Mouse (Mus musculus) kidney, embryonic 14.5 days (tissue): ENCODE results near the gene Tbc1d7. TPM values are rescaled to one million over a fixed set of nuclear protein-coding genes. Genes with fewer than 3 reads are reported as not detected.

ENCODE experiments used
- ATAC-seq: fragments of 200-750 bp; cut with Nextera tagmentation; 2 replicates; pipeline ENCODE4 v1.8.0; 2017; ENCODE audit warnings: moderate number of reproducible peaks, mild to moderate bottlenecking, moderate TSS enrichment, moderate library complexity; ENCODE audit not compliant: low FRiP score, low TSS enrichment
- H3K27ac ChIP-seq: fragments of 300-500 bp; sonication (generic); 2 replicates; pipeline ENCODE4 v1.5.1; 2014; ENCODE audit warnings: low read depth, mild to moderate bottlenecking, low read length, moderate library complexity, mixed read lengths
- H3K27me3 ChIP-seq: fragments of 300-500 bp; sonication (generic); 2 replicates; pipeline ENCODE4 v1.6.1; 2014; ENCODE audit warnings: mild to moderate bottlenecking, low read length; ENCODE audit not compliant: control insufficient read depth, insufficient read depth
- H3K36me3 ChIP-seq: fragments of 300-500 bp; sonication (generic); 2 replicates; pipeline ENCODE4 v1.6.1; 2014; ENCODE audit warnings: low read length, mixed read lengths; ENCODE audit not compliant: control insufficient read depth, insufficient read depth
- H3K4me1 ChIP-seq: fragments of 300-500 bp; sonication (generic); 2 replicates; pipeline ENCODE4 v1.6.1; 2014; ENCODE audit warnings: low read length, mixed read lengths; ENCODE audit not compliant: control insufficient read depth, insufficient read depth
- H3K4me2 ChIP-seq: fragments of 300-500 bp; sonication (generic); replicated peaks from 2 replicates; pipeline ENCODE4 v1.6.1; 2014; ENCODE audit warnings: low read depth, mild to moderate bottlenecking, low read length
- H3K4me3 ChIP-seq: fragments of 300-500 bp; sonication (generic); 2 replicates; pipeline ENCODE4 v1.5.1; 2014; ENCODE audit warnings: mild to moderate bottlenecking, low read length
- H3K9ac ChIP-seq: fragments of 300-500 bp; sonication (generic); 2 replicates; pipeline ENCODE4 v1.6.1; 2014; ENCODE audit warnings: low read depth, mild to moderate bottlenecking, low read length, moderate library complexity
- H3K9me3 ChIP-seq: fragments of 300-500 bp; sonication (generic); 2 replicates; pipeline ENCODE4 v1.6.1; 2016; ENCODE audit warnings: low read length; ENCODE audit not compliant: control insufficient read depth
- WGBS: fragments of 180-500 bp; shearing (Covaris S2); extraction: QIAGEN DNeasy Blood & Tissue Kit; methylation state at CpG from one replicate; pipeline ENCODE4 v1.1.7; 2014; 5-methylcytosine and 5-hydroxymethylcytosine counted together
- polyA plus RNA-seq: library from polyadenylated mRNA; unstranded; fragments of >200 nt; fragmentation: Nextera tagmentation; extraction: Ambion mirVana; gene quantifications from 2 replicates; pipeline ENCODE4 v1.2.1, GENCODE M21; 2014

Gene Tbc1d7
- polyA plus RNA-seq, 1 experiment from 2014 or later, result 64.8 TPM

DNA sequence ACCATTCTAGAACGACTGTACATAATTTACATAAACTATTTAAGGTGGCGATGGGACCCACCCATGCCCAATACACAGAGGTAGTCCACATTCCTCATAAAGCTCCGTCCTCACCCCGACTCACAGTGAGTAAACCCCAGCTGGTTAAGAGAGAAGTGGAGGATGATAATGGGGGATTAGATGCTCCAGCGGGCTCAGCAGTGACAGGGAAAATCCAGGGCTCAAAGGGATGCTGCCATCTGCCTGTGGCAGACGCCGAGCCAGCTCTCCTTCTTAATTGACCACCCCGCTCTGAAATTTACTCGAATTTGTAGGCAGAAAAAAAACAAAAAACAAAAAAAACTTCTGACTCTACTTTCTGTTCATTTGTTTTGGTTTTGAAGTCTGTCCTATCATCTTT is 3.6 kb downstream of the Tbc1d7 start:
- no peaks in the 10 kb centered on the region for H3K9me3 ChIP-seq
- H3K27me3 ChIP-seq, result no peaks in the 10 kb centered on the region
- ATAC-seq, result no peak
- no peak overlapping the region for H3K4me3 ChIP-seq
- 79% methylated on average over 9 of the region's 9 CpGs for WGBS
- peaks cover 15% of the 10 kb centered on the region; the same call in 1 of the 2 replicates for H3K36me3 ChIP-seq
- H3K9ac ChIP-seq, result no peak overlapping the region
- no peak overlapping the region for H3K4me2 ChIP-seq
- peaks cover 5% of the 10 kb centered on the region for H3K4me1 ChIP-seq
- no peak overlapping the region for H3K27ac ChIP-seq

DNA sequence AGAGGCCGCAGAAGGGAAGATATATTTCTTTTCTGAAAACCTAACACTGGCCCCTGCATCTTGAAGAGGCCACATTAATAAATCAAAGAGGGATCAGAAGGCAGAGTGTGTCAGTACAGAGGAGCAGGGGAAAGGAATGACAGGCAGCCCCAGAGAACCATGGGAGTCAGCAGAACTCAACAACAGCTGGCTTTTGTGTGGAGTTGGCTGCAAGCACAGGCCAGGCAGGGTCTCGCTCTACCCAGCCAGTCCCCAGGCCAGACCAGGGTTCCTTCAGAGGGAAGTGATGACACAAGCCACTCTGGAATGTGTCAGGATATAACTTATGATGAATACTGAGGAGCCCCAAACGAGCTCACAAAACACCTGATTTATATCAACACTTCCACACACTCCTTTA is 11.9 kb downstream of the Tbc1d7 start:
- H3K27me3 ChIP-seq, result no peaks in the 10 kb centered on the region

DNA sequence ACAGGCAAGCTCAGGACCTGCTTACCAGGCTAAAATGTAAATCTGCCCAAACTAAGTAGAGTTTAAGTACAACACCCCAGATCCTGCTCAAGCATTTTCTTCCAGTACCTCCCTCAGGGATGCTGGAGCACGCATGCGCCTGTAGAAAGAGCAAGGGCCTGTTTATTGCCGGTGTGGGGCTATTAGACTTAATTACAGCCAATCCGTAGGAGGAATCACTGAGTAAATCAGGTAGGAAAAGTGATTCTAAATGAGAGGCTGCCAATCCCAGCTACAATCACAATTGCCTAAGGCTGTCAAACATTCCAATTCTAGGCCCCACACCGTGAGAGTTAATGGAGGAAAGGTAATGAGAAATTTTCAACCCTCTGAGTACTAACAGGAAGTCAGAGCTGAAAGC is 13.0 kb downstream of the Tbc1d7 start:
- Histone ChIP-seq H3K4me1 (peaks cover 14% of the 10 kb centered on the region), H3K36me3 (peaks cover 13% of the 10 kb centered on the region), H3K9me3 (no peaks in the 10 kb centered on the region), H3K27ac (peak overlapping the region; percentile 79; the same call in 1 of the 2 replicates), H3K4me3 (no peak overlapping the region), H3K4me2 (no peak overlapping the region), H3K27me3 (no peaks in the 10 kb centered on the region), H3K9ac (no peak overlapping the region)
- no peak for ATAC-seq
- whole genome bisulfite sequencing, result 33% methylated on average over 5 of the region's 5 CpGs

More for the DNA sequence above, 11.9 kb downstream of the Tbc1d7 start:
- no peak overlapping the region; the same call in 1 of the 2 replicates for H3K27ac ChIP-seq
- peaks cover 14% of the 10 kb centered on the region for H3K4me1 ChIP-seq
- H3K9ac ChIP-seq, result no peak overlapping the region
- 18% methylated on average over 3 of the region's 3 CpGs for WGBS
- peak; percentile 89 for ATAC-seq
- H3K4me3 ChIP-seq, result no peak overlapping the region
- H3K4me2 ChIP-seq, result no peak overlapping the region
- no peaks in the 10 kb centered on the region for H3K9me3 ChIP-seq
- H3K36me3 ChIP-seq, result peaks cover 14% of the 10 kb centered on the region

DNA sequence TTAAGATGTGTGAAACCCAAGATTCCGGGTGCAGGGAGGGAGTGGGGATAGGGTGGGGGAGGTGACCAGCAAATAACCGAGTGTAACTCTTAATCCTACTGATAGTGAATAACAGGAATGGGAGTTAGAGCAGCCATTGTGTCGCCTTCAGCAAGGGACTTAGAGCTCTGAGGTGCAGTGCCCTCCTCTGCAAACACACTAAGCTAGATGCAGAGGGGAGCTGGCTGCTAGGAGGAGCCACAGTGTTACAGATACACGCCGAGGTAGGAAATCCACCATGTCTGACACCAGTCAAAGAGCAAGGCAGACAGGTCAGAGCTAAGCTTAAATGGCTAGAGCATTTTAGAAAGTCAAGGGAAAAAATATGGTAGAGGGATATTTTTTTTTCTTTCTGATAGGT is 13.9 kb downstream of the Tbc1d7 start:
- H3K36me3 ChIP-seq, result peaks cover 11% of the 10 kb centered on the region
- no peak overlapping the region for H3K4me3 ChIP-seq
- 0 out of 2 replicates have a peak, but pooled peaks have one; percentile 17 for ATAC-seq
- WGBS, result 31% methylated on average over 5 of the region's 5 CpGs
- H3K27me3 ChIP-seq, result no peaks in the 10 kb centered on the region
- H3K4me1 ChIP-seq, result peaks cover 14% of the 10 kb centered on the region
- H3K9ac ChIP-seq, result no peak overlapping the region
- no peak overlapping the region for H3K27ac ChIP-seq
- no peak overlapping the region for H3K4me2 ChIP-seq
- no peaks in the 10 kb centered on the region for H3K9me3 ChIP-seq

DNA sequence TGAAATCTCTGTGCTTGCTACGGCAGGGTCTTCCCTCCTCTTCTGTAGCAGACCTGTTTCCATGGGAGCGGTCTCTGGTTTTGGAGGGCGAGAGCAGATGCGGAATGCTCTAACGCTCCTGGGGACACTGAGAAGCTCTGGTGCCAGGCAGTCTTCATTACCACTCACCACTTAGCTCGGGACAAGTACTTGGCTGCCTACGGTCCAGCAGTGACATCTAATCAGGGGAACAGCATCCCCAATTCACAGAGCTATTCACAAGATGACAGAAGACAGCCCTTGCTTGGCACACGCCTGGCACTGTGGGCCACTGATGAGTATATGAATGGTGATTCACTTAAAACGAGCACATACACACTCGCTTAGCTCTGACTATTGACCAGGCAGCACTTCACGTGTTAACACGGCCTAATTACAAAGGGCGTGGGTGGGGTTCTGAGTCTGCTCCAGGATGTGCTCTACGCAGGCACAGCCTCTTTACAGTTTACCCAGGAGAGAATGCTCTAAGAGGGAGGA is 19.2 kb downstream of the Tbc1d7 start:
- Histone ChIP-seq H3K27ac (no peak overlapping the region), H3K36me3 (peaks cover 15% of the 10 kb centered on the region), H3K4me3 (no peak overlapping the region), H3K9ac (no peak overlapping the region), H3K27me3 (no peaks in the 10 kb centered on the region), H3K9me3 (no peaks in the 10 kb centered on the region), H3K4me1 (peaks cover 9% of the 10 kb centered on the region; the same call in 1 of the 2 replicates), H3K4me2 (no peak overlapping the region)
- WGBS, result 85% methylated on average over 14 of the region's 14 CpGs
- no peak for ATAC-seq

DNA sequence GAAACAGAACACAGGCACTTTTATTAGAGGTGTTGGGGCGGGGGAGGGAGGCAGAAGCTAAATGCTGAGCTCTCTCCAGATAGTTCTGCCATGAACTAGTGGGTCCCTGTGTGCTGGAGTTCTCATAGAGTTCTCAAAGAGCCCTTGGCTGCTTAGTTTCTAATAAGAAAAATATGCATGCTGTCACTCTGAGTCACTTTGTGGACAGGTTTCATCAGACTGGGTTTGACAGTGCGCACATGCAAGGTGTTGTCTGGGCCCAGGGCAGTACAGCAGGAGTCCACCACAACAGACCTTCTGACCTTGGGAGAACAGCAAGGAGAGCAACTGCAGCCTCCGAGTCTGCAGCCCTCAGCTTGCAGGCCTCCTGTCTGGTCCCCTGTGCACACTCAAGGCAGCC is 21.6 kb downstream of the Tbc1d7 start:
- H3K27ac ChIP-seq, result no peak overlapping the region
- H3K9me3 ChIP-seq, result no peaks in the 10 kb centered on the region
- WGBS, result 75% methylated on average over 3 of the region's 3 CpGs
- H3K4me1 ChIP-seq, result peaks cover 17% of the 10 kb centered on the region; the same call in 1 of the 2 replicates
- no peak overlapping the region for H3K9ac ChIP-seq
- H3K36me3 ChIP-seq, result peaks cover 11% of the 10 kb centered on the region
- H3K27me3 ChIP-seq, result no peaks in the 10 kb centered on the region
- ATAC-seq, result no peak
- no peak overlapping the region for H3K4me3 ChIP-seq
- H3K4me2 ChIP-seq, result no peak overlapping the region

DNA sequence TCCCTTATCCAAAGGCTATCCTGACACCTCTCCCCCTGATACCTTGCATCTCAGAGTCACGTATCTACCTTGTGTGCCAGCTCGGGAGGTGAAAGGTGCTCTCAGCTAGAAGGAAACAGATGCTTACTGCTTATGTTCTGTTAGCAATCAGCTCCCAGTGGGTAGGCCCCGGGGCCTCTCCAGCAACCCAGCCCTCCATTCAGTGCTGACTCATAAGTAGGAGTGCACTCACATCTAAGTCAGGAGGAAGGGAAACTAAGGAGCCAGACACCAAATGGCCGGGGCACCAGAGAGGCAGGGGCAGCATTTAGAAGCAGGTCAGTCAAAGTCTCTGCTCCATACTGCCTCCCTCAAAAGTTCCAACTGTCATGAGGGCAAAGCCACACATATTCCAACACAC is 22.6 kb downstream of the Tbc1d7 start:
- H3K9ac ChIP-seq, result no peak overlapping the region
- no peak overlapping the region for H3K27ac ChIP-seq
- H3K9me3 ChIP-seq, result no peaks in the 10 kb centered on the region
- H3K4me2 ChIP-seq, result no peak overlapping the region
- peaks cover 21% of the 10 kb centered on the region; the same call in 1 of the 2 replicates for H3K4me1 ChIP-seq
- H3K36me3 ChIP-seq, result peaks cover 4% of the 10 kb centered on the region
- no peak for ATAC-seq
- 68% methylated on average over 4 of the region's 4 CpGs for WGBS
- no peak overlapping the region for H3K4me3 ChIP-seq
- no peaks in the 10 kb centered on the region for H3K27me3 ChIP-seq

DNA sequence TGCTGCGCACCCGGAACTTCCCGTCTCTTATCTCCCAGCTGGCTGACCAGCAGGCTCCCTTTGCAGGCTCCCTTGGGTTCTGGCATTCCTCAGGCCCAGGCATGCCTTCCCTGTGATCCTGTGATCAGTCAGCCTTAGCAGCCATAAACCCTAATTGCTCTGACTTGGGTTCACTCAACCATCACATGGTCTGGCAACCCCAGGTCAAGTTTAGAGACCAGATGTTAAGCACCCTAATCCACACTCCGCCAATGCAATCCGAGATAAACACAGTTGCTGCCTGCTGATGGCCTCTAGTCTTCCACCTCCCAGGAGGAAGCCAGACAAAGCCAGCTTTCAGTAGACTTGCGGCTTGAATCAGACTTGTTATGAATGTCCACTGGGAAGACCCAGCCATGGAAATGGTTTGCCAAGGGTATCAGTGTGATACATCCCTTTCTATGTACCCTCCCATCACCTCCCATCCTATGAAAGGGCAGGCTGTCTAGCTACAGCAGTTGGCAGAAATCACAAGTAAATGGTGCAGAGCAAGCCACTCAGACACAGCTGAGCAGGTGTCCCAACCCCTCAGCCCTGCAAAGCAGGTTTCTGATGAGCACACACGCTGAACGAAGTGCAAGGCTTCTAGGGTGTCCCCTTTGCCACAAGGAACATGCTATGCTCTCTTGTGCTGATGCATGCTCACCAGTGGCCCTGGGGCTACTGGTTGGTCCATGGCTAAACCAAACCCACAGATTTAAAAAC is 24.6 kb downstream of the Tbc1d7 start:
- Histone ChIP-seq H3K27ac (peak overlapping the region; percentile 71; the same call in 1 of the 2 replicates), H3K36me3 (peaks cover 4% of the 10 kb centered on the region), H3K9ac (no peak overlapping the region), H3K4me2 (no peak overlapping the region), H3K27me3 (no peaks in the 10 kb centered on the region), H3K4me1 (peaks cover 21% of the 10 kb centered on the region; the same call in 1 of the 2 replicates), H3K4me3 (no peak overlapping the region), H3K9me3 (no peaks in the 10 kb centered on the region)
- WGBS, result 24% methylated on average over 8 of the region's 8 CpGs
- peak; percentile 82 for ATAC-seq

DNA sequence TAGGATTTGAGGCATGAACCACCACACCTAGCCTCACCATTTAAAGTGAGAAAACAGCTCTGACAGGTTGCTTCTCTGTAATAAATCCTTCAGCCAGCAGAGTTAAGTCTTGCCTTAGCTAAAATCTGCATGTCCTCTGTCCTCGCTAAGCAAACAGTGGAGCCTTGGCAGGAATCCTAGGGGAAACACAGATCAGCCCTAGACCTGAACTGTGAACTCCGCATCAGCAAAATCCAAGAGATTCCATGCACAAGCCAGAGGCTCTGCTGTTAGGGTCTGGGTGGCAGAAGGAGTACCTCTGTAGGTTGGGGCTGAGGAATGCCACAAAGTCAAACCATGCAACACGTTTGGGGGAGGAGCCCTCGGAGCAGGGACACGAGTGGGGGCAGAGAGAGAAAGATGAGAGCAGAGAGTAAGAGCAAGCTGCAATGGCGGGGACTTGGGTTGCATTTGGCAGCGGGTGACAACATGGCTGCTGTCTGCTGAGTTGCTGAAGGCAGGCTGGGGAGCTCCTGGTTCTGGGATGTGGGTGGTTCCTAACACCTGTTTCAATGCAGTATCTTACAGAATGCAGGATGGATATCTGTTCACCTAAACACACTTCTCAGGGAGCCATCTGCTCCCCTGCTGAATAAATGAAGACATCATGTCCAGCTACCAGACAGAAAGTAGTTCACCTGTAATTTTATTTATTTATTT is 26.4 kb downstream of the Tbc1d7 start:
- no peak overlapping the region for H3K4me3 ChIP-seq

More for the DNA sequence above, 26.4 kb downstream of the Tbc1d7 start:
- H3K9ac ChIP-seq, result no peak overlapping the region
- ATAC-seq, result no peak
- no peaks in the 10 kb centered on the region for H3K27me3 ChIP-seq
- peaks cover 21% of the 10 kb centered on the region; the same call in 1 of the 2 replicates for H3K4me1 ChIP-seq
- no peak overlapping the region for H3K27ac ChIP-seq
- no peaks in the 10 kb centered on the region; the same call in 1 of the 2 replicates for H3K36me3 ChIP-seq
- H3K9me3 ChIP-seq, result no peaks in the 10 kb centered on the region
- WGBS, result 63% methylated on average over 7 of the region's 7 CpGs
- H3K4me2 ChIP-seq, result no peak overlapping the region
